Mouse (Mus musculus) CH12.LX (cell line): ENCODE measurements at regions not wholly inside any gene's neighbourhood (a gene's known extent, or its start where the extent isn't known, plus 50 kb on each side); places are given as distances from the start of the nearest gene placed in this dataset.

Experiments used
- DNase-seq: peaks from one replicate; pipeline ENCODE4 v3.0.0-alpha.2; 2013; ENCODE audit errors: extremely low read depth
- H3K27ac ChIP-seq: 2 replicates; pipeline ENCODE4 v1.5.1; 2012; ENCODE audit warnings: low read depth, mild to moderate bottlenecking, control low read depth, moderate library complexity; ENCODE audit not compliant: insufficient read depth
- H3K27me3 ChIP-seq: replicated peaks from 2 replicates; pipeline ENCODE3; 2012; ENCODE audit warnings: inconsistent platforms
- H3K36me3 ChIP-seq, 2 experiments: replicated peaks in 1 of 2; 2 replicates each; pipeline versions ENCODE3 to v1.6.1; 2012; ENCODE audit warnings: inconsistent platforms in 1 of 2, low read length in 1 of 2, mild to moderate bottlenecking in 1 of 2, mixed read lengths in 1 of 2, moderate library complexity in 1 of 2; ENCODE audit not compliant: control insufficient read depth in 1 of 2, insufficient read depth in 1 of 2
- H3K4me1 ChIP-seq, 2 experiments: 2 replicates each; pipeline ENCODE4 v1.6.1; 2012; ENCODE audit warnings: inconsistent platforms in 1 of 2, moderate library complexity in 1 of 2; ENCODE audit not compliant: insufficient read depth in 2 of 2, control insufficient read depth in 1 of 2
- H3K4me2 ChIP-seq: 2 replicates; pipeline ENCODE4 v1.6.1; 2012; ENCODE audit warnings: low read depth, mild to moderate bottlenecking, control low read depth; ENCODE audit not compliant: poor library complexity, insufficient read depth, severe bottlenecking
- H3K4me3 ChIP-seq, 3 experiments: fragments of 150-350 bp in 1 of 3; sonication (generic) in 1 of 3; replicated peaks in 1 of 3; 2 replicates each; pipeline versions ENCODE3 to v1.5.1; 2011 to 2012; ENCODE audit warnings: low read depth in 2 of 3, low read length in 2 of 3, mild to moderate bottlenecking in 2 of 3, moderate library complexity in 2 of 3, control low read depth in 1 of 3, improper control_type of control experiment in 1 of 3, inconsistent platforms in 1 of 3, mixed read lengths in 1 of 3; ENCODE audit not compliant: poor library complexity in 1 of 3
- H3K79me2 ChIP-seq: replicated peaks from 2 replicates; pipeline ENCODE4 v1.6.1; 2012; ENCODE audit warnings: mild to moderate bottlenecking, moderate library complexity; ENCODE audit not compliant: control insufficient read depth, poor library complexity, insufficient read depth, severe bottlenecking; ENCODE audit errors: extremely low read depth
- H3K9ac ChIP-seq: 2 replicates; pipeline ENCODE4 v1.6.1; 2012; ENCODE audit warnings: low read depth, mild to moderate bottlenecking, control low read depth, moderate library complexity; ENCODE audit not compliant: insufficient read depth
- H3K9me3 ChIP-seq: replicated peaks from 2 replicates; pipeline ENCODE3; 2012; ENCODE audit warnings: low read length, inconsistent platforms, mixed read lengths
- BHLHE40 ChIP-seq: IDR thresholded peaks from 2 replicates; pipeline ENCODE4 v1.6.1; 2011; ENCODE audit warnings: mild to moderate bottlenecking, low read depth, low read length, improper control_type of control experiment
- CTCF ChIP-seq, 2 experiments: IDR thresholded peaks in 1 of 2; conservative IDR thresholded peaks in 1 of 2; 2 replicates each; pipeline ENCODE4 v1.5.1; 2011 to 2012; ENCODE audit warnings: low read depth in 2 of 2, low read length in 2 of 2, improper control_type of control experiment in 1 of 2, inconsistent platforms in 1 of 2, mild to moderate bottlenecking in 1 of 2, moderate library complexity in 1 of 2
- E2F4 ChIP-seq: IDR thresholded peaks from 2 replicates; pipeline ENCODE4 v1.6.1; 2011; ENCODE audit warnings: low read depth, low read length, improper control_type of control experiment; ENCODE audit not compliant: insufficient replicate concordance
- ELF1 ChIP-seq: IDR thresholded peaks from 2 replicates; pipeline ENCODE4 v1.6.1; 2014; ENCODE audit warnings: low read depth, mild to moderate bottlenecking, inconsistent platforms, low read length, improper control_type of control experiment
- ETS1 ChIP-seq: conservative IDR thresholded peaks from 2 replicates; pipeline ENCODE4 v1.6.1; 2012; ENCODE audit warnings: low read depth, mild to moderate bottlenecking, inconsistent platforms, low read length, improper control_type of control experiment, moderate library complexity
- GABPA ChIP-seq: IDR thresholded peaks from 2 replicates; pipeline ENCODE4 v1.6.1; 2012; ENCODE audit warnings: low read depth, low read length, improper control_type of control experiment, inconsistent platforms; ENCODE audit not compliant: insufficient replicate concordance
- JUN ChIP-seq: IDR thresholded peaks from 2 replicates; pipeline ENCODE4 v1.6.1; 2011; ENCODE audit warnings: low read depth, mild to moderate bottlenecking, low read length, improper control_type of control experiment, moderate library complexity; ENCODE audit not compliant: insufficient read depth
- JUND ChIP-seq: conservative IDR thresholded peaks from 2 replicates; pipeline ENCODE4 v1.6.1; 2011; ENCODE audit warnings: low read depth, low read length, improper control_type of control experiment
- KAT2A ChIP-seq: IDR thresholded peaks from 2 replicates; pipeline ENCODE4 v1.6.1; 2012; ENCODE audit warnings: low read length, improper control_type of control experiment, inconsistent platforms; ENCODE audit not compliant: insufficient replicate concordance
- MAX ChIP-seq: IDR thresholded peaks from 2 replicates; pipeline ENCODE4 v1.6.1; 2011; ENCODE audit warnings: low read length, improper control_type of control experiment
- MEF2A ChIP-seq: IDR thresholded peaks from 2 replicates; pipeline ENCODE4 v1.6.1; 2014; ENCODE audit warnings: low read depth, mild to moderate bottlenecking, inconsistent platforms, low read length, improper control_type of control experiment, borderline replicate concordance
- MXI1 ChIP-seq: IDR thresholded peaks from 2 replicates; pipeline ENCODE4 v1.6.1; 2011; ENCODE audit warnings: mild to moderate bottlenecking, low read depth, low read length, improper control_type of control experiment
- MYC ChIP-seq: IDR thresholded peaks from 2 replicates; pipeline ENCODE4 v1.6.1; 2011; ENCODE audit warnings: low read depth, mild to moderate bottlenecking, improper control_type of control experiment, low read length
- NELFE ChIP-seq: IDR thresholded peaks from 2 replicates; pipeline ENCODE4 v1.6.1; 2011; ENCODE audit warnings: low read depth, low read length, improper control_type of control experiment
- PAX5 ChIP-seq: IDR thresholded peaks from 2 replicates; pipeline ENCODE4 v1.6.1; 2012; ENCODE audit warnings: low read length, inconsistent platforms, mixed read lengths
- POLR2AphosphoS2 ChIP-seq: IDR thresholded peaks from 2 replicates; pipeline ENCODE4 v1.6.1; 2011; ENCODE audit warnings: low read depth, low read length, improper control_type of control experiment
- RAD21 ChIP-seq: IDR thresholded peaks from 2 replicates; pipeline ENCODE4 v1.6.1; 2011; ENCODE audit warnings: low read depth, mild to moderate bottlenecking, low read length, improper control_type of control experiment, moderate library complexity
- SMC3 ChIP-seq: IDR thresholded peaks from 2 replicates; pipeline ENCODE4 v1.6.1; 2011; ENCODE audit warnings: low read depth, low read length, improper control_type of control experiment
- TBP ChIP-seq: conservative IDR thresholded peaks from 2 replicates; pipeline ENCODE4 v1.6.1; 2011; ENCODE audit warnings: low read depth, low read length, improper control_type of control experiment
- TCF12 ChIP-seq: IDR thresholded peaks from 2 replicates; pipeline ENCODE4 v1.6.1; 2014; ENCODE audit warnings: low read depth, mild to moderate bottlenecking, inconsistent platforms, low read length, improper control_type of control experiment
- UBTF ChIP-seq: IDR thresholded peaks from 2 replicates; pipeline ENCODE4 v1.6.1; 2012; ENCODE audit warnings: low read depth, mild to moderate bottlenecking, inconsistent platforms, low read length, improper control_type of control experiment, moderate library complexity
- USF2 ChIP-seq: conservative IDR thresholded peaks from 2 replicates; pipeline ENCODE4 v1.6.1; 2011; ENCODE audit warnings: low read depth, low read length, improper control_type of control experiment
- ZNF384 ChIP-seq: IDR thresholded peaks from 2 replicates; pipeline ENCODE4 v1.6.1; 2012; ENCODE audit warnings: low read depth, low read length, improper control_type of control experiment, inconsistent platforms
- dilution Hi-C: fragments of 300-500 bp; cut with MboI; formaldehyde crosslinking; loops from 2 replicates; pipeline ENCODE4 v1.14.3; 2020; ENCODE audit warnings: low sequenced_read_pairs; ENCODE audit not compliant: extremely low pct_unique_long_range_greater_than_20kb, extremely low pct_ligation_motif_present
- in situ Hi-C: fragments of 300-500 bp; cut with MboI; formaldehyde crosslinking; loops from 3 replicates; pipeline ENCODE4 v1.14.3; 2019; ENCODE audit warnings: low sequenced_read_pairs, low pct_ligation_motif_present, low pct_unique_long_range_greater_than_20kb, mixed read lengths

GRCm38 (mm10) chr10:98474581-98474980 is 439.6 kb upstream of the Atp2b1 start:
- no peaks in the 10 kb centered on the region for H3K79me2 ChIP-seq
- H3K27me3 ChIP-seq = no peaks in the 10 kb centered on the region
- H3K4me2 ChIP-seq = no peak overlapping the region
- dilution Hi-C loops = no loop called here
- DNase-seq = no peak
- TF ChIP-seq SMC3 (no peak), BHLHE40 (no peak), JUND (no peak), POLR2AphosphoS2 (no peak), RAD21 (no peak), JUN (no peak), TBP (no peak), E2F4 (no peak), KAT2A (no peak), ELF1 (no peak), USF2 (no peak), GABPA (no peak), MAX (no peak), CTCF (conservative IDR thresholded peaks at IDR 0.05 in 1 of 2, IDR thresholded peaks at IDR 0.05 in 1 of 2; ENCODE audit: low read depth in 2 of 2, low read length in 2 of 2) (no peak), TCF12 (no peak), MYC (no peak)
- TF ChIP-seq, all 38 proteins: peak for 0
- no peaks in the 10 kb centered on the region for H3K4me1 ChIP-seq
- H3K4me3 ChIP-seq = no peak overlapping the region
- H3K27ac ChIP-seq = no peak overlapping the region
- H3K9me3 ChIP-seq = no peaks in the 10 kb centered on the region
- H3K9ac ChIP-seq = no peak overlapping the region
- in situ Hi-C loops = no loop called here
- H3K36me3 ChIP-seq = no peaks in the 10 kb centered on the region

- DNase-seq = no peak
- Histone ChIP-seq H3K9me3 (peaks cover 6% of the 10 kb centered on the region), H3K9ac (no peak overlapping the region), H3K4me3 (no peak overlapping the region), H3K36me3 (no peaks in the 10 kb centered on the region), H3K79me2 (no peaks in the 10 kb centered on the region), H3K27me3 (no peaks in the 10 kb centered on the region), H3K4me2 (no peak overlapping the region), H3K27ac (no peak overlapping the region), H3K4me1 (no peaks in the 10 kb centered on the region)
- in situ Hi-C loops = loop anchor here (25.0 kb wide), 2 partner anchors 351 to 601 kb away; no protein-coding TSS in a partner anchor
- TF ChIP-seq ZNF384 (no peak), MEF2A (no peak), PAX5 (no peak), POLR2AphosphoS2 (no peak), MXI1 (no peak), UBTF (no peak), TCF12 (no peak), MAX (no peak), NELFE (no peak), BHLHE40 (no peak), ETS1 (no peak)
- dilution Hi-C loops = no loop called here
These were observed 428.2 kb upstream of the Atp2b1 start for GRCm38 (mm10) chr10:98485751-98486681.
